Mouse (Mus musculus) lung, postnatal 0 days (tissue): ENCODE data around the gene Mcur1. TPM values are rescaled to one million over a fixed set of nuclear protein-coding genes. Genes with fewer than 3 reads are reported as not detected.

Experiments used
- ATAC-seq: fragments of 200-750 bp; cut with Nextera tagmentation; 2 replicates; pipeline ENCODE4 v1.8.0; 2017; ENCODE audit warnings: moderate library complexity
- DNase-seq: peaks from one replicate; pipeline ENCODE4 v3.0.0-alpha.2; 2016; ENCODE audit warnings: low spot score
- H3K27ac ChIP-seq: fragments of 300-500 bp; sonication (generic); 2 replicates; pipeline ENCODE4 v1.5.1; 2014; ENCODE audit warnings: antibody characterized with exemption, mild to moderate bottlenecking, low read length, mixed read lengths
- H3K27me3 ChIP-seq: fragments of 300-500 bp; sonication (generic); replicated peaks from 2 replicates; pipeline ENCODE4 v1.6.1; 2014; ENCODE audit warnings: low read length, mixed read lengths; ENCODE audit not compliant: insufficient read depth
- H3K36me3 ChIP-seq: fragments of 300-500 bp; sonication (generic); 2 replicates; pipeline ENCODE4 v1.6.1; 2014; ENCODE audit warnings: low read length, mixed read lengths; ENCODE audit not compliant: insufficient read depth
- H3K4me1 ChIP-seq: fragments of 300-500 bp; sonication (generic); 2 replicates; pipeline ENCODE4 v1.6.1; 2014; ENCODE audit warnings: antibody characterized with exemption, low read depth, low read length, mixed read lengths; ENCODE audit not compliant: insufficient read depth
- H3K4me2 ChIP-seq: fragments of 300-500 bp; sonication (generic); replicated peaks from 2 replicates; pipeline ENCODE4 v1.6.1; 2014; ENCODE audit warnings: low read depth, mild to moderate bottlenecking, low read length, moderate library complexity, mixed read lengths
- H3K4me3 ChIP-seq: fragments of 300-500 bp; sonication (generic); 2 replicates; pipeline ENCODE4 v1.5.1; 2014; ENCODE audit warnings: low read depth, low read length
- H3K9ac ChIP-seq: fragments of 300-500 bp; sonication (generic); replicated peaks from 2 replicates; pipeline ENCODE4 v1.6.1; 2014; ENCODE audit warnings: low read depth, mild to moderate bottlenecking
- H3K9me3 ChIP-seq: fragments of 300-500 bp; sonication (generic); 2 replicates; pipeline ENCODE4 v1.6.1; 2016; ENCODE audit warnings: low read length, mixed read lengths
- CTCF ChIP-seq: IDR thresholded peaks from 2 replicates; pipeline ENCODE4 v1.5.1; 2016; ENCODE audit warnings: antibody characterized with exemption, mild to moderate bottlenecking
- EP300 ChIP-seq: IDR thresholded peaks from 2 replicates; pipeline ENCODE4 v1.6.1; 2016; ENCODE audit warnings: antibody characterized with exemption, mild to moderate bottlenecking, control low read depth
- WGBS: fragments of 180-500 bp; shearing (Covaris S2); extraction: QIAGEN DNeasy Blood & Tissue Kit; methylation state at CpG from one replicate; pipeline ENCODE4 v1.1.7; 2014; 5-methylcytosine and 5-hydroxymethylcytosine counted together
- polyA plus RNA-seq: library from polyadenylated mRNA; unstranded; fragments of >200 nt; fragmentation: Nextera tagmentation; extraction: Ambion mirVana; gene quantifications from 2 replicates; pipeline ENCODE4 v1.2.1, GENCODE M21; 2015

Gene Mcur1
- polyA plus RNA-seq, 1 experiment from 2014 or later = 20.0 TPM

DNA sequence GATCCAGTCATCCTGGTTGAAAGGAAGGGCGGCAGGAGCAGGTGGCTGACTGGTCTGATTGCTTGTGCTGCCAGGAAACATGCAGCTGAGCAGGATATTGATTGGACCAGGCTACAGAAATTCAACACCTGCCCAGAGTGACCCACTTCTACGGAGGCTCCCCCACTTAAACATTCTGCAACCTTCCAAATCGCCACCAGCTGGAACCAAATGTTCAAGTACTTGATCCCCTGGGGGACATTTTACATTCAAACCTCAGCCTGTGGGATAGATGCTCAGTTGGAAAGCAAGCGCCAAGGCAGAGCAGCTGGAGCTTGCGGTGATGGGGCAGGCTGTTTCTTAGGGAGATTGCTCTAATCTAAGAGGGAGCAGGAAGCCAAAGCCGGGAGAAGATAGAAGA lies 43.1 kb downstream of the Mcur1 start:
- no peak overlapping the region for H3K4me2 ChIP-seq
- no peaks in the 10 kb centered on the region for H3K4me1 ChIP-seq
- TF ChIP-seq CTCF (no peak), EP300 (no peak)
- H3K4me3 ChIP-seq = no peak overlapping the region
- H3K36me3 ChIP-seq = no peaks in the 10 kb centered on the region
- ATAC-seq = no peak
- no peaks in the 10 kb centered on the region for H3K27me3 ChIP-seq
- H3K9me3 ChIP-seq = no peaks in the 10 kb centered on the region
- WGBS = 61% methylated on average over 6 of the region's 6 CpGs
- DNase-seq = no peak
- no peak overlapping the region for H3K27ac ChIP-seq
- no peak overlapping the region for H3K9ac ChIP-seq

- H3K9ac ChIP-seq = no peak overlapping the region
- no peak overlapping the region for H3K4me2 ChIP-seq
- H3K9me3 ChIP-seq = no peaks in the 10 kb centered on the region
- no peaks in the 10 kb centered on the region for H3K27me3 ChIP-seq
- 86% methylated on average over 5 of the region's 5 CpGs for WGBS
- no peak overlapping the region for H3K27ac ChIP-seq
- TF ChIP-seq EP300 = no peak
- no peak for TF ChIP-seq CTCF
- H3K4me1 ChIP-seq = no peaks in the 10 kb centered on the region
- no peak for ATAC-seq
- no peak overlapping the region for H3K4me3 ChIP-seq
- no peak for DNase-seq
- no peaks in the 10 kb centered on the region for H3K36me3 ChIP-seq
Measured at GRCm38 (mm10) chr13:43516119-43516518, 43.9 kb downstream of the Mcur1 start.

DNA sequence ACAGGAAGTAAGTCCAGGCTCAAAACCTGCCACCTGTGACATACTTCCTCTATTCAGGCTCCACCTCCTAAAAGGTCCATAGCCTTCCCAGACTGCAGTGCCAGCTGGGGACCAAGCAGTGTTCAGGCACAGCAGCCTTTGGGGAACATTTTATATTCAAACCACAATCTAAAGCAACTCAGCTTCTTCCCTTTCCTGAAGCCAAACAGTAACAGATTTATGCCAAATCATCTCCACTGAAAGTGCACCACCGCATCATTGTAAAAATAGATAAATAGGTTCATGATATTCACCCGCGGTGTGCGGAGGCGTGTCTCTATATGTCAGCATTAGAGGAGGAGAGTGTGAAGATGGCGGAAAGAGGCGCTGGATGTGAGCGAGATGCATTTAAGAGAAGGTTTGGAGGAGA lies 45.0 kb downstream of the Mcur1 start:
- no peaks in the 10 kb centered on the region for H3K9me3 ChIP-seq
- DNase-seq (no peak), ATAC-seq (no peak)
- no peaks in the 10 kb centered on the region for H3K36me3 ChIP-seq
- H3K4me1 ChIP-seq = no peaks in the 10 kb centered on the region
- no peaks in the 10 kb centered on the region for H3K27me3 ChIP-seq
- WGBS = 74% methylated on average over 8 of the region's 8 CpGs
- no peak overlapping the region for H3K9ac ChIP-seq
- no peak overlapping the region for H3K4me3 ChIP-seq
- H3K27ac ChIP-seq = no peak overlapping the region
- no peak overlapping the region for H3K4me2 ChIP-seq
- no peak for TF ChIP-seq EP300

DNA sequence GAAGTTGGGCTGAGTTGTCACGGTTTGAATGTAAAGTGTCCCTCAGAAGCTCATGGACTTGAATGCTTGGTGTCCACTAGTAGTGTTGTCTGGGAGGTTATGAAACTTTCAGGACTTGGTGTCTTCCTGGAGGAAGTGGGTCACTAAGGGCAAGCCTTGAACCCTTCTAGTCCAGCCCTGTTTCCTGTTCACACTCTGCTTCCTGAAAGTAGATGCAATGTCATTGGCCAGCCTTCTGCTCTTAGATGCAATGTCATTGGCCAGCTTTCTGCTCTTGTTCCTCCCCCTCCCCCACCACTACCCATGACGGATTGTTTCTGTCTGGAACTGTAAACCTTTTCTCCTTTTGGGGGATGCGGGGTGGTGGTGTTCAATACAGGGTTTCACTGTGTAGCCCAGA lies 47.3 kb downstream of the Mcur1 start:
- no peaks in the 10 kb centered on the region for H3K4me1 ChIP-seq
- H3K9ac ChIP-seq = no peak overlapping the region
- 74% methylated on average over 3 of the region's 3 CpGs for WGBS
- H3K4me2 ChIP-seq = no peak overlapping the region
- ATAC-seq = no peak
- H3K27ac ChIP-seq = no peak overlapping the region
- H3K27me3 ChIP-seq = no peaks in the 10 kb centered on the region
- TF ChIP-seq CTCF = no peak
- no peak for TF ChIP-seq EP300
- no peak for DNase-seq
- no peaks in the 10 kb centered on the region for H3K9me3 ChIP-seq
- H3K36me3 ChIP-seq = no peaks in the 10 kb centered on the region
- no peak overlapping the region for H3K4me3 ChIP-seq

GRCm38 (mm10) chr13:43505798-43506197 lies 54.2 kb downstream of the Mcur1 start:
- Histone ChIP-seq H3K4me3 (no peak overlapping the region), H3K9me3 (no peaks in the 10 kb centered on the region), H3K9ac (no peak overlapping the region), H3K4me1 (peaks cover 6% of the 10 kb centered on the region; the same call in 1 of the 2 replicates), H3K27ac (no peak overlapping the region), H3K4me2 (no peak overlapping the region), H3K36me3 (no peaks in the 10 kb centered on the region), H3K27me3 (no peaks in the 10 kb centered on the region)
- TF ChIP-seq CTCF (no peak), EP300 (no peak)
- DNase-seq = peak; percentile 63
- ATAC-seq = peak; percentile 27; the same call in 1 of the 2 replicates
- WGBS = 68% methylated on average over 3 of the region's 3 CpGs

DNA sequence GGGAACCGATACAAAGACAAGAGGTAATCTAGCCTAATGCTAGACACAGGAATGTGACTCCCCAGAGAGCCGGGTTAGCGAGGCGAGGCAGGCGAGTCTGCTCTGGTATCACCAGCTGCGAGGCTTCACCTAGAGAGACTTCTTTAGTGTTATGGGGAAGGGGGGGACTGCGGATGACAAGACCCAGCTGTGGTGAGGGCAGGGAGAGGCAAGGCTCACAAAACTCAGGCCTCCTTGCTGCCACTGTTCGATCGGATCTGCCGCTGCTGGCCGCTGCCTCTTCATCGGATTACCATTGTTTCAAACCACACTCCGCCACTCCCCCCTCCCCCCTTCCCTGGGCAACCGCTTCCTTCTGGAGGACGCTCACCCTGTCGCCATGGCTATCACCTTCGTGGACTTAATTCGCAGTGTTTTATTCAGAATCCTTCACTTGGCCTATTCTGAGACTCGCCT lies 56.6 kb downstream of the Mcur1 start:
- Histone ChIP-seq H3K4me3 (peak overlapping the region; percentile 24), H3K36me3 (no peaks in the 10 kb centered on the region), H3K27ac (peak overlapping the region; percentile 75), H3K4me2 (peak overlapping the region; percentile 54), H3K27me3 (no peaks in the 10 kb centered on the region), H3K9me3 (no peaks in the 10 kb centered on the region), H3K4me1 (peaks cover 6% of the 10 kb centered on the region; the same call in 1 of the 2 replicates), H3K9ac (no peak overlapping the region)
- WGBS = 4% methylated on average over 18 of the region's 19 CpGs
- ATAC-seq (peak; percentile 87), DNase-seq (peak; percentile 86)
- TF ChIP-seq CTCF = peak; percentile 19
- peak; percentile 64 for TF ChIP-seq EP300

DNA sequence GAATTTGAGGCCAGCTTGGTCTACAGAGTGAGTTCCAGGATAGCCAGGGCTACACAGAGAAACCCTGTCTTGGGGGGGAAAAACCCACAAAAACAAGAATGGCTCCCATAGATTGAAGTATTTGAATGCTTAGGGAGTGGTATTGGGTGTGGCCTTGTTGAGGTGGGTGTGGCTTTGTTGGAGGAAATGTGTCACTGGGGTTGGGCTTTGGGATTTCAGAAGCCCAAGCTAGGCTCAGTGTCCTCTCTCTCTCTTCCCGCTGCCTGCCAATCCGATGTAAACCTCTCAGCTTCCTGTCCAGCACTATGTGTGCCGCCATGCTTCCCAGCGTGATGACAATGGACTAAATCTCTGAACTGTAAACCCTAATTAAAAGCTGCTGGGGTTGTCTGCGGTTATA lies 58.4 kb downstream of the Mcur1 start:
- Histone ChIP-seq H3K4me1 (peaks cover 6% of the 10 kb centered on the region; the same call in 1 of the 2 replicates), H3K9ac (no peak overlapping the region), H3K27me3 (no peaks in the 10 kb centered on the region), H3K36me3 (no peaks in the 10 kb centered on the region), H3K4me3 (no peak overlapping the region), H3K4me2 (no peak overlapping the region), H3K9me3 (no peaks in the 10 kb centered on the region), H3K27ac (no peak overlapping the region)
- ATAC-seq = no peak
- 86% methylated on average over 5 of the region's 5 CpGs for WGBS
- no peak for DNase-seq
- TF ChIP-seq EP300 (no peak), CTCF (no peak)
